Mouse (Mus musculus): ENCODE data around the gene Myo1e.

DNA sequence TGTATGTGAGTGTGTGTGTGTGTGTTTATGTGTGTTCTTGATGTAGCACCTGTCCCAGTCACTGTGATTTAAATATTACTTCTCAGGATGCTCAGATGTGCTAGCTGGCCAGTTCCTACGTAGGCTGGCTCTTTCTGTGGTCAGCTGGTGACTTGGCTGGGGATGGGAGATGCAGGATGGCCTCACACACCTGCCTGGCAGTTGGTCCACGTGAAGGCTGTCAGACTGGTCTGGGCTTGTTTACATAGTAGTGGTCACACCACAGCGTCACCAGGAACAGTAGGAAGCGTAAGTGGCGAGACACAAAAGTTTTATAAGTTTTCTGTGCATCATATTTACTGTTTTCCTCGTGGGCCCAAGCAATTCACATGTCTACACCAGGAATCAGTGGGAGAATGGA, 9.4 kb downstream of the Myo1e start:
- TF ChIP-seq CTCF (IDR thresholded peaks at IDR 0.05; ENCODE audit: extremely low read depth, insufficient read depth, insufficient read length, insufficient replicate concordance), result no peak
- no peak for TF ChIP-seq POLR2A (IDR thresholded peaks at IDR 0.05; ENCODE audit: low read depth, low read length)

All from spleen, adult 2 months (tissue).